Mouse (Mus musculus) brain, embryonic 14.5 days (tissue): ENCODE results near the gene Lcp2.

Experiments used
- CTCF ChIP-seq: fragments of 200-500 bp; IDR thresholded peaks from 2 replicates; pipeline ENCODE4 v1.5.1; 2012; ENCODE audit warnings: inconsistent platforms, mild to moderate bottlenecking, moderate library complexity, borderline replicate concordance; ENCODE audit not compliant: insufficient read depth, insufficient read length; ENCODE audit errors: extremely low read depth
- POLR2A ChIP-seq: fragments of 200-500 bp; IDR thresholded peaks from 2 replicates; pipeline ENCODE4 v1.6.1; 2012; ENCODE audit warnings: mild to moderate bottlenecking, inconsistent platforms, borderline replicate concordance; ENCODE audit not compliant: poor library complexity, insufficient read depth, insufficient read length, severe bottlenecking; ENCODE audit errors: extremely low read depth

DNA sequence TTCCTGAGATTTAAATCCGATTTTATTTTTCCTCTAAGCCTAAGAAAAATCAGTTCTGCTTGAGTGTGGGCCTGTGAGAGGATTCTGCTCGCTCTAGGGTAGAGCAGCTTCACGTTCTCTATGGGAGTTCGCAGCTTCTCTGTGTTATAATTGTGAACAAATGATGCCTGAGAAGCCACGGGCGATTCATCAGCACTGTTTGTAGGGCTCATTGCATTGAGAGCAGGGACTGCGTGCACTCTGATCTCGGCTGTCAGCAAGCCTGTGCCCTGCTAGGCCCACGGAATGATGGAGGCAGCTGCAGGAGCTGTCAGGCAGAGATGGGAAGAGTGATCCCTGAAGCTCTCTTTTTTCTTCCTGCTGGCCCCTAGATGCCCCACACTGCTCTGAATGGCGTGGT, 48.5 kb upstream of the Lcp2 start:
- TF ChIP-seq CTCF (no peak), POLR2A (no peak)
